Mouse (Mus musculus) forebrain, embryonic 10.5 days (tissue): Measurements from ENCODE around the gene Aldh4a1. TPM values are rescaled to one million over a fixed set of nuclear protein-coding genes. Genes with fewer than 3 reads are reported as not detected.

Source experiments
- DNase-seq: peaks from one replicate; pipeline ENCODE4 v3.0.0-alpha.2; 2017; ENCODE audit warnings: low spot score; ENCODE audit errors: extremely low spot score
- H3K27ac ChIP-seq: fragments of 300-500 bp; sonication (generic); 2 replicates; pipeline ENCODE4 v1.5.1; 2016; ENCODE audit warnings: mild to moderate bottlenecking
- H3K27me3 ChIP-seq: fragments of 300-500 bp; sonication (generic); 2 replicates; pipeline ENCODE4 v1.6.1; 2016; ENCODE audit warnings: mild to moderate bottlenecking; ENCODE audit not compliant: poor library complexity, severe bottlenecking
- H3K36me3 ChIP-seq: fragments of 300-500 bp; sonication (generic); replicated peaks from 2 replicates; pipeline ENCODE4 v1.6.1; 2016; ENCODE audit warnings: mild to moderate bottlenecking, moderate library complexity
- H3K4me1 ChIP-seq: fragments of 300-500 bp; sonication (generic); 2 replicates; pipeline ENCODE4 v1.6.1; 2016
- H3K4me3 ChIP-seq: fragments of 300-500 bp; sonication (generic); 2 replicates; pipeline ENCODE4 v1.5.1; 2016; ENCODE audit warnings: mild to moderate bottlenecking, moderate library complexity
- H3K9me3 ChIP-seq: fragments of 300-500 bp; sonication (generic); 2 replicates; pipeline ENCODE4 v1.6.1; 2016; ENCODE audit warnings: mild to moderate bottlenecking, moderate library complexity
- WGBS: fragments of 180-500 bp; shearing (Covaris S2); methylation state at CpG from one replicate; pipeline ENCODE4 v1.1.7; 2016; 5-methylcytosine and 5-hydroxymethylcytosine counted together
- polyA plus RNA-seq: library from polyadenylated mRNA; unstranded; fragments of >200 nt; fragmentation: Nextera tagmentation; extraction: Ambion mirVana; gene quantifications from 2 replicates; pipeline ENCODE4 v1.2.1, GENCODE M21; 2016

Aldh4a1 gene
- polyA plus RNA-seq, 1 experiment from 2014 or later, result 22.8 TPM

DNA sequence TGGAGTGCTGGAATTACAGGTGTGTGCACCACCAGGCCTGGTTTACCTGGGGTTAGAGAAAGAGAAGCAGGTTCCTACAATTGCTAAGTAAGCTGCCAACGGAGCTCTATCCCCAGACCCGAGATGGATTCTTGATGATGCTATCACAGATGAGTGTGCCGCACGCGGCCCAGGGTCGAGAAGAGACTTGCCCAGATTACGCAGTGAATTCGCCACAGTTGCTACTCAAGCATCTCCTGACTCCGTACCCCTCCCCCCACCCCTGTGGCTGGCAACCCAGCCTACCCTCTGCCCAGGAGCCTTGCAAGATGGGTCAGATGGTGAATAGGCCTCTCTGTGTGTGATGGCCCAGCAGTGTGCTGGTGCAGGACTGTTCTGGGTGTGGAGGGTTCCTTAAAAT lies 26.0 kb upstream of the Aldh4a1 start:
- H3K9me3 ChIP-seq, result no peaks in the 10 kb centered on the region
- H3K27ac ChIP-seq, result peak overlapping the region; percentile 86
- peaks cover 10% of the 10 kb centered on the region for H3K27me3 ChIP-seq
- no peak for DNase-seq
- H3K4me3 ChIP-seq, result no peak overlapping the region
- 29% methylated on average over 9 of the region's 9 CpGs for WGBS
- H3K4me1 ChIP-seq, result peaks cover 75% of the 10 kb centered on the region
- H3K36me3 ChIP-seq, result no peaks in the 10 kb centered on the region

DNA sequence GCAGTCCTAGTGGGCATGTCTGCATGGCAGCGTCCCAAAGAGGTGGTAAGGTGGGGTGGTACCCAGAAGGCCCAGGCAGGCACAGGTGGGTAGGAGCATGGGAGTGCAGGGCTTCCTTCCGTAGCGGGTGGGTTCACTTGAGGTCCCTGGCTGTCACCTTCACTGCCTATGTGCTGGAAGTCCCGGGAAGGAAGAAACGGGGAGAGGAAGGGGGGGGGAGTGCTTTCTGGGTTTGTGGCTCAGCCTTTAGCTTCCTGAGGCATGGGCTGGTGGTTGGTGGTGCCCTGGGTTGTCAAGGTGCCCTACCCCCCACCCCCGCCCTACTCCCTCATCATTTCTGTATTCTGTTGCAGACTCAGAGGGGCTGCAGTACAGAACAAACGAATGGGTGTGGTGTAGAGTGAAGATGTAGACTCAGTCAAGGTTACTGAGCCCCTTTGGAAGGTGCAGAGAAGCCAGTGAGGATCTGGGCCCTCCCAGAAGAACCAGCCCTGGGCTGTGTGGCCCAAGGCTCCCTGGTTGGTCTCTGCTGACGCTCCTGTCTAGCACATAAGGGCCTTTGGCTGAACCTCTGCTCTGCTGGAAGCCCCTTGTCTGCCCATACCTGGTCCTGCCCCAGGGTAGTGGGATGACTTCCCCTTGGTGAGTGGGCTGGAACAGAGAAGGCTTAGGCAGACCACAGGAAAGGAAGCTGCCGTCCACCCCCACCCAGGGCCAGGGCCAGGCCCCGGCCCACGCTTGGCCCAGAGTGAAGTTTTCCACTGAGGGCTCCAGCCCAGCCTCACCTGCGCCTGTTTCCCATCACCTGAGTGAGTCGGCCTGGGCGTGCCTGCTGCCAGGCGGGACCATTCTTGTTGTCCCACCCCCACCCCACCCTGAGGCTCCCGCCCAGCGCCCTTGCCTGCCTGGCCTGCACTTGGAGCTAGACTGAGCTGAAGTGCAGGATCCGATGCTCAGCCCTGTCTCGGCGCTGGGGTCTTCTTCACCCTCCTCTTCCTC lies 25.1 kb upstream of the Aldh4a1 start:
- no peaks in the 10 kb centered on the region for H3K9me3 ChIP-seq
- no peaks in the 10 kb centered on the region for H3K36me3 ChIP-seq
- peaks cover 10% of the 10 kb centered on the region for H3K27me3 ChIP-seq
- DNase-seq, result no peak
- H3K27ac ChIP-seq, result peak overlapping the region; percentile 86
- H3K4me1 ChIP-seq, result peaks cover 84% of the 10 kb centered on the region
- 55% methylated on average over 20 of the region's 20 CpGs for WGBS
- no peak overlapping the region; the same call in 1 of the 2 replicates for H3K4me3 ChIP-seq

DNA sequence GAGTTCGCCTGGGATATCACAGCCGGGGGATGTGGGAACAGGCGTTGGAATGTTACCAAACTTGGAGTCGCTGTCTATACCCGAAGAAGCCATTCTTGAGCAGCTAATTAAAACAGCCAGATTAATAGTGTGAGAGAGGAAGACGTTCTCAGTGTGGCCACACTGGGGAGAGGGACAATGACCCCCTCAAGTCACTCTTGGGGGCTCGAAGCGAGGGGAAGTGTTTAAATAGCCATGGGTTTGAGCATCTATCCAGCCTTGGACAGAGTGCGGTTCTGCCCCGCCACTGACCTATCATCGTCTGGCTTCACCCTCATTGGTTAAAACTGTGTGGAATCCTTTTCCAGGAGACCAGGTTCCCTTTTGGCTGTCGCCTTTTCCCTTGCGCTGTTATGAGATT lies 24.3 kb upstream of the Aldh4a1 start:
- WGBS, result 34% methylated on average over 13 of the region's 13 CpGs
- Histone ChIP-seq H3K4me3 (peak overlapping the region; percentile 35), H3K36me3 (no peaks in the 10 kb centered on the region), H3K27me3 (peaks cover 10% of the 10 kb centered on the region), H3K4me1 (peaks cover 87% of the 10 kb centered on the region), H3K27ac (peak overlapping the region; percentile 86), H3K9me3 (no peaks in the 10 kb centered on the region)
- no peak for DNase-seq

DNA sequence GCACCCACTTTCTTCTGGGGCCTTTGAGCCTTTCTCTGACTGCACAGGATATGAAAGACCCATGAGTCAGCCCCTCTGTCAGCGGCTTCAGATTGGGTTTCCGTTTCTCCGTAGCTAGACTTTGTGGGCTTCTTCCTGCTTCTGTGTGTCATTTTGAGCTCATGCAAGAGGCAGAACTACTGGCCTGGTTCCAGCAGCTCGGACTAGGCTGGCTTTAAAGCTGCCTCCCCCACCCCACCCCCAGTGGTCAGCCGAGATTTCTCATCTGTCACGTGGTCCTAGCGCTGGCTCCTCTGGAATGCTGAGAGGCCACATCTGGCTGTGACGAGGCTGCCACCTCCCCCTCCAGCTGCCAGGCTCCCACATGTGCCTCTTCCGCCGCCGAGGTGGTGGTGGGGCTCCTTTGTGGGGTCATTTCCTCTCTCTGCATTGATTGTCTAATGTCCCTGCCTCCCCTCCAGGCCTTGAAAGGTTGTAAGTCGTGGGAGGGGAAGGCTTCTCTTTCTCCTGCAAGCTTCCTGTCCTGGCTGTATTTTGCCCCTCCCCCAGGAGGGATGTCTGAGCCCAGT lies 23.6 kb upstream of the Aldh4a1 start:
- Histone ChIP-seq H3K4me3 (peak overlapping the region; percentile 35), H3K4me1 (peaks cover 83% of the 10 kb centered on the region), H3K27me3 (peaks cover 10% of the 10 kb centered on the region), H3K27ac (peak overlapping the region; percentile 86), H3K36me3 (no peaks in the 10 kb centered on the region), H3K9me3 (no peaks in the 10 kb centered on the region)
- 2% methylated on average over 12 of the region's 12 CpGs for WGBS
- DNase-seq, result peak; percentile 78

DNA sequence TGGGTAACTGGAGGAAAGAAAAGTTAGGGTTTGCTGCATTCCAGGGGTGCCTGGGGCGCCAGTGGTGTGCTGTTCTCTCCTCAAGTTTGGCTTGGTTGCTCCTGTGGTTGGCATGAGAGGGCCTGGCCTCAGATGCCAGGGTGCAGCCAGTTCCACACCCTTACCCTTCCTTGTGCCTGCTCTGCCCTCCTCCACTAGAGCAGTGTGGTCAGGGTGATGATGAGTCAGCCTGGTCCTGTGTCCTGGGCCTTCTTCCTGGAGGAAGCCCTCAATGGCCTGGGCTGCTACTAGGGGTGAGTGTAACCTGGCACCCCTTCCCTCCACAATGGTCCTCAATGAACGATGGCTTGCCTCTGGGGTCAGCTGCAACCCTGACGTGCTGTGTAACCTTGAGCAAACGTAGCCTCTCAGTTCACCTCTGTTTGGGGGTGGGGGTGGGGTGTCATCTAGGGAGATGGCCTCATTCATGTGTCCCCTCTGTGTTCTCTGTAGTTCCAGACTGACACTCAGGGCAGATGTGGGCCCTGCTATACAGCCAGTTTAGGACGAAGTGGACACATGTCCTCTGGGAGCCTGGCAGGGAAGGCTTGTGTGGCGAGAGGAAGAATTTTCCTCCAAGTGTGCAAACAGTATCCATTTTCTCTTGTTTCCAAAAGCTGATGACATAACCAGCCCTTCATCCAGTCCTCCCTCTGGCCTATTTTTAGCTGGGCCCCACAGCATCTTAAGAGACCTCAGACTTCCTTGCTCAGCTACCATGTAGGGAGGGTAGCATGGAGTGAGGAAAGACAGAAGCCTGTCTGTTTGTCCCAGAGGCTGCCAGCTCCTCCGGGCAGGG lies 20.9 kb upstream of the Aldh4a1 start:
- H3K4me1 ChIP-seq, result peaks cover 60% of the 10 kb centered on the region
- no peak for DNase-seq
- no peaks in the 10 kb centered on the region for H3K9me3 ChIP-seq
- peak overlapping the region; percentile 51 for H3K27ac ChIP-seq
- H3K4me3 ChIP-seq, result no peak overlapping the region
- peaks cover 10% of the 10 kb centered on the region for H3K27me3 ChIP-seq
- peaks cover 15% of the 10 kb centered on the region for H3K36me3 ChIP-seq
- WGBS, result 71% methylated on average over 7 of the region's 7 CpGs

DNA sequence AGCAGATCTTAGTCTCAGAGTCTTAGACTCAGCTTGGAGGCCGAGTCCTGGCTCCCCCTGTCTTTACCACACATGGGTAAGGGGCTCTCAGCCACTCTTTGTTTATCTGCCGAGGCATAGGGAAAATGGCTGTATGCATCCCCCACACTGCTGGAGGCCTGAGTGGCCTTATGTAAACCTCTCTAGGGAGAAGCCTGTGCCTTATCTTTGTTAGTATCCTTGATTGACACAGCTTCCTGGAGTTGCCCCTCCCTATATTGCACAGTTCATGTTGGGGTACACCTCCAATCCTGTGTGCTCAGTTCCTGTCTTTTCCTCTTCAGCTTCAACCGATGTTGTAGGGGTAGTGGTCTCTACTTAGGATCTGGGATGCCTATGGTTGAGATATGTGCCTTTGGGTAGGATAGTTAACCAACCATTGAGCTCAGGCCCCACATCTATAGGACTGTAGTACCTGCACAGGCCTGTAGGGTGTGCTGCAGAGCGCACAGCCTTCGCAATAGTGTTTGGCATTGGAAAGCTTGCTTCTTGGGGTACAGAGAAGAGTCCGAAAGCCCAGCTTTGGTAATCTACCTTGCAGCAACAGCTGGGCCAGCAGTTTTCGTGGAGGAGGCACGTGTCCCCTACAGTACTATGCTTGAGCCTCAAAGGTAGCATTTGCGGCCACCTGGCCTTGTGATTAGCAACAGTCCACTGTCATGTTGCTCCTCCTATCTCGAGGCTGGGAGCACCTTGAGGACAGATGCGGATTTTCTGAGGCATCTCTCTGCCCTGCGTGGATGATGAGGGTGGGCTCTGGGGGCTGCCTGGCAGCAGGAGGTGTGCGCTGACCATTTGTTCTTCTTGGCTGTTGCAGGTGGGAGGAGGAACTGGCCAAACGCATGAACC lies 20.1 kb upstream of the Aldh4a1 start, which contains the start of gene Gm21969:
Gm21969 (plus strand) TSS at position 830 of the 888 bp plus-strand sequence.
- Histone ChIP-seq H3K4me3 (no peak within 1 kb of the TSS), H3K4me1 (peaks cover 51% of the 10 kb centered on the region), H3K9me3 (no peaks in the 10 kb centered on the region), H3K36me3 (peaks cover 15% of the 10 kb centered on the region), H3K27me3 (peaks cover 6% of the 10 kb centered on the region), H3K27ac (peak within 1 kb of the TSS; percentile 51)
- WGBS, result 49% methylated on average over 14 of the region's 14 CpGs
- no peak for DNase-seq

DNA sequence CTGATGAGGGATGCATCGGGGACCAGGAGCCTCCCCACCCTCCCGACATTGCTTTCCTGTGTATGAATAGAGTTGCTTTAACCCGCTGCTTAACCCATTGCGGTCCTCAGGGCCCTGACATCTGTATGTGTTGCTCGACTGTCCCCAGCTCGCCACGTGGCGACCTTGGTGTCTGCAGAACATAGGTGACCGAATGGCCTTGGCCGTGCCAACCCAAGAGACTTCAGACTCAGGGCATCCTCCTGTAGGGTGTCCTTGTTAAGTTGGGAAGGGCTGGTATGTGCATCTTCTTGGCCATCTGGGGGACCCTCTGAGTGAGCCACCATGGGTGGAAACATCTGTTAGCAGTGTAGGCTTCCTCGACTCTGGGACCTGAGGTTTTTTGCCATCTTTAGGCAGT lies 17.4 kb upstream of the Aldh4a1 start:
- H3K27me3 ChIP-seq, result no peaks in the 10 kb centered on the region
- no peak overlapping the region for H3K4me3 ChIP-seq
- H3K27ac ChIP-seq, result no peak overlapping the region
- peaks cover 25% of the 10 kb centered on the region for H3K4me1 ChIP-seq
- DNase-seq, result no peak
- peaks cover 20% of the 10 kb centered on the region for H3K36me3 ChIP-seq
- no peaks in the 10 kb centered on the region for H3K9me3 ChIP-seq
- 89% methylated on average over 11 of the region's 11 CpGs for WGBS

DNA sequence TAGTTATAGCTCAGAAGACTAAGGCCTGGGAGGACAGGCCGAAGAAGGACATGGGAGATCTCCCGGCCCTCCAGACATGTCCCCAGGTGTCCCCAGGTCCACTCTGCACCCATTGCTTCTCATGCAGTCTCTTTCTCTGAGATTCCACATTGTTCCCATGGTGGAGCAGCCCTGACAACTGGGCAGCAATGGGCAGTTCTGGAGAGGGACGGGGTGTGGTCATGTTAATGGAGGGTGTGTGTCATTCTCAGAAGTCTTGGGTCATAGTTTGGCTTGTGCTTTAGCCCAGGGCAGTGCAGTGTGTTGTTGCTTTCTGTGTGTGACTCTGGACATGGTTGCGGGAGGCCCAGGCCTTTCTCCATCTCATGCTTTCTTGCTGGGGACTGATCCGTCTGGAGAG lies 15.9 kb upstream of the Aldh4a1 start:
- no peak overlapping the region for H3K27ac ChIP-seq
- peaks cover 20% of the 10 kb centered on the region for H3K36me3 ChIP-seq
- H3K27me3 ChIP-seq, result no peaks in the 10 kb centered on the region
- WGBS, result 91% methylated on average over 5 of the region's 5 CpGs
- H3K4me3 ChIP-seq, result no peak overlapping the region
- no peak for DNase-seq
- H3K9me3 ChIP-seq, result no peaks in the 10 kb centered on the region
- H3K4me1 ChIP-seq, result peaks cover 26% of the 10 kb centered on the region

DNA sequence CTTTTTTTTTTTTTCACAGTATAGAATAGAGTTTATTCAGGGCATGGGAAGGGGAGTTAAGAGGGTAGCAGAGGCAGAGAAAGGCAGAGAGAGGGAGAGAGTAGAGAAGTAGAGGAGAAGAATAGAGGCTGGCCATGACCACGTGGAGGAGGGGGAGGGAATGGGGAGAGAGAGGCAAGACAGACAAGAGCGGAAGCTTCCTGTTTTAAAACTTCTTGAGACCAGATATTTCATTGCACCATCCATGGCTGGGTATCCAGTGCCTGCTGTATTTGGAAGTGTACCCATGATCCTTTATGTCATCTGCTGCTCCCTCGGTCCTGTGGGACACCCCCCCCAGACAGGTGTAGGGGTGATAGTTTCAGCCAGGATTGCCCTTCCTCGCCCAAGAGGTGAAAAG lies 13.7 kb upstream of the Aldh4a1 start:
- Histone ChIP-seq H3K36me3 (peaks cover 35% of the 10 kb centered on the region), H3K4me3 (no peak overlapping the region), H3K27ac (no peak overlapping the region), H3K27me3 (no peaks in the 10 kb centered on the region), H3K4me1 (peaks cover 11% of the 10 kb centered on the region), H3K9me3 (peaks cover 9% of the 10 kb centered on the region; the same call in 1 of the 2 replicates)
- DNase-seq, result no peak
- 82% methylated on average over 4 of the region's 4 CpGs for WGBS

DNA sequence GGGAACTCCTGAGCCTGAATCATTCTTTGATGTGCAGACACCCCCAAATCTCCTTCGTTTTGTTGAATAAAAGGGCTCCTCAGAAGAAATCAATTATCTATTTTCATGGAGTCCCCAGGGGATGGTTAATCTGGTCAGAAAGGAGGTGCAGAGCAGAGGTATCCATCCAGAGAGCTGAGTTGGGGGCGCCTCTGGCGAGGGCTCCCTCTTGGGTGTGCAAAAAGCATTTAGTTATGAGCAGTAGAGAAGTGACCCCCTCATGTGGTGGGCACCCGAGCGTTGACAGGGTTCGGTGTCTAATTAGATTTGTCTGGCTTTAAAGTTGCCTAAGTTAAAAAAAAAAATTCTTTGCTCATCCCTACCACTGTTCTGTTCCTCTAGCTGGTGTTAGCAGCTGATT lies 11.7 kb upstream of the Aldh4a1 start:
- no peak for DNase-seq
- Histone ChIP-seq H3K27ac (peak overlapping the region; percentile 37; the same call in 1 of the 2 replicates), H3K27me3 (no peaks in the 10 kb centered on the region), H3K36me3 (peaks cover 41% of the 10 kb centered on the region), H3K4me3 (no peak overlapping the region), H3K9me3 (peaks cover 13% of the 10 kb centered on the region; the same call in 1 of the 2 replicates), H3K4me1 (peaks cover 24% of the 10 kb centered on the region)
- WGBS, result 50% methylated on average over 6 of the region's 6 CpGs

DNA sequence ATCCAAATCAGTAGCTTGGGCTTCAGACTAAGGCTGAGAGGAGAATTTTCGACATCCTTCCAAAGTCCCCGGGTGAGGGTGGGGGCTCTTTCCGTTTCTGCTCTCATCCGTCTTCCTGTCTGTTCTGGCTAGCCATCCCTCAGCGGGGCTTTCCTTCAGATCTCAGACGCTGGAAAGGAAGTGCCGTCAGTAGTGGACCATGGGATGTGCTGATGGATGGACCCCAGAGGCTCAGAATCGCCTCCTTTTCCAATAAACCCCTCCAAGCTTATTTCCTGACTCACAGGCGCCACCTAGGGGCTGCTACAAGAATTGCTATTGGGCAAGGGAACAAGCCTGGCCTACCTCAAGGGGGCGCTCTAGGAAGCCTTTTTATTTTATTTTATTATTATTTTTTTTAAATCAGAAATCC lies 11.1 kb upstream of the Aldh4a1 start:
- Histone ChIP-seq H3K4me1 (peaks cover 30% of the 10 kb centered on the region), H3K36me3 (peaks cover 37% of the 10 kb centered on the region), H3K4me3 (peak overlapping the region; percentile 23), H3K9me3 (peaks cover 13% of the 10 kb centered on the region; the same call in 1 of the 2 replicates), H3K27me3 (no peaks in the 10 kb centered on the region), H3K27ac (peak overlapping the region; percentile 37; the same call in 1 of the 2 replicates)
- DNase-seq, result peak; percentile 85
- 8% methylated on average over 10 of the region's 10 CpGs for WGBS
